Mouse (Mus musculus): ENCODE measurements around the gene Ankib1.

DNA sequence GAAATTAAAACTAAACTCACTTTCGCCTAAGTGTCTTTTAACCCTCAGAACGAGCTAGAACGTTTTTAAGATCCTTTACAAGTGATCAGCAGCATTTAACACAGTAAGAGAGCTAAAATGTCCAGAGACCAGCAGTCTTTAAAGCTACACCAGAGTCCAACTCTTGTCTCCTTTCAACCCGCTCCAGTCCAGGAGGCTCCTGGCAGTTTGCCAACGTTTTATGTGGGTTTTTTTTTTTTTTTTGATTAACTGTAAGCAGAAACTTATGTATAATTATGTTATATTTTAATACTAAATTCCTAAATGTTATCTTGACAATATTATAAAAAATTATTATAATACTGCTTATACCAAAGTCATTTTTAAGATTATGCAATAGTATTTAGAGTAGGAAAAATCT lies 73.9 kb downstream of the Ankib1 start:
- TF ChIP-seq CTCF (IDR thresholded peaks at IDR 0.05; ENCODE audit: control insufficient read depth, insufficient read depth, insufficient read length) (no peak), USF1 (IDR thresholded peaks at IDR 0.05; ENCODE audit: low read depth) (no peak), MYOD1 (IDR thresholded peaks at IDR 0.05; ENCODE audit: control insufficient read depth, insufficient read length, low read depth) (no peak), CEBPB (IDR thresholded peaks at IDR 0.05; ENCODE audit: low read depth) (no peak)
